ENCODE assay signal across 8 mouse cellular contexts in the genomic region with DNA sequence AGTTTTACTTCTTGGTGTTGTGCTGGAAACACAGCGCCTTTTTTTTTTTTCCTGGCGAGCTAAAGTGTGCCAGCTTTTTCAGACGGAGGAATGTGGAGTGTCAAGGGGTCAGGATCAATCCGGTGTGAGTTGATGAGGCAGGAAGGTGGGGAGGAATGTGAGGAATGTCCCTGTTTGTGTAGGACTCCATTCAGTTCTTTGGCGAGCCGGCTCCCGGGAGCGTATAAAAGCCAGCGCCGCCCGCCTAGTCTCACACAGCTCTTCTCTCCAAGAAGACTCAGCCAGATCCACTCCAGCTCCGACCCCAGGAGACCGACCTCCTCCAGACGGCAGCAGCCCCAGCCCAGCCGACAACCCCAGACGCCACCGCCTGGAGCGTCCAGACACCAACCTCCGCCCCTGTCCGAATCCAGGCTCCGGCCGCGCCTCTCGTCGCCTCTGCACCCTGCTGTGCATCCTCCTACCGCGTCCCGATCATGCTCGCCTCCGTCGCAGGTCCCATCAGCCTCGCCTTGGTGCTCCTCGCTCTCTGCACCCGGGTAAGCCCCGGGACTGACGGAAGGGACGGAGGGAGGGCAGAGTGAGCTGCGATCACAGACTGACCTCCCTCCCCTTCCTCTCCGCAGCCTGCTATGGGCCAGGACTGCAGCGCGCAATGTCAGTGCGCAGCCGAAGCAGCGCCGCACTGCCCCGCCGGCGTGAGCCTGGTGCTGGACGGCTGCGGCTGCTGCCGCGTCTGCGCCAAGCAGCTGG. TPM values are rescaled to one million over a fixed set of nuclear protein-coding genes. Genes with fewer than 3 reads are reported as not detected.
DNase-seq lines count a peak whose midpoint lies in the region; ATAC-seq and TF ChIP-seq lines count a peak whose summit lies in the region.

A gene (plus strand): TSS at position 193 of the 753 bp plus-strand sequence.

- WGBS in hindbrain, embryonic 14.5 days: under 1% methylated on average over 53 of the region's 53 CpGs

- H3K36me3 ChIP-seq in hindbrain, embryonic 14.5 days (replicated peaks; ENCODE audit: control insufficient read depth, insufficient read depth): no peaks in the 10 kb centered on the region

- peak; percentile 67 to 87 for DNase-seq in adrenal gland, adult (ENCODE audit: inconsistent age in 2 of 2, low spot score in 1 of 2)
- peak; percentile 35 to 40 for DNase-seq in cerebellum, postnatal 4 days (ENCODE audit: low spot score in 2 of 2)
- DNase-seq in gastrocnemius, adult 2 months: peak; percentile 91
- DNase-seq in hindbrain, embryonic 14.5 days (ENCODE audit: low spot score): peak; percentile 66
- DNase-seq in left cerebral cortex, adult 11 months (ENCODE audit: low spot score): peak; percentile 7
- DNase-seq in lung, postnatal 25 days (ENCODE audit: low spot score): peak; percentile 91
- DNase-seq in right cerebral cortex, adult 18-20 months: peak; percentile 24
- DNase-seq in c-Kit-positive CD71-positive TER-119-positive erythroid progenitor cells, embryonic 14.5 days (ENCODE audit: low spot score): no peak

- H3K4me1 ChIP-seq in hindbrain, embryonic 14.5 days (replicated peaks; ENCODE audit: control insufficient read depth, insufficient read depth, low read length): no peaks in the 10 kb centered on the region; the same call in 1 of the 2 replicates

- H3K9me3 ChIP-seq in hindbrain, embryonic 14.5 days (ENCODE audit: control insufficient read depth, low read length): no peaks in the 10 kb centered on the region

- H3K4me3 ChIP-seq in gastrocnemius, adult 2 months: peak within 1 kb of the TSS; percentile 83
- peak within 1 kb of the TSS; percentile 50 for H3K4me3 ChIP-seq in hindbrain, embryonic 14.5 days (replicated peaks; ENCODE audit: low read length)

- peak within 1 kb of the TSS; percentile 64 for H3K9ac ChIP-seq in hindbrain, embryonic 14.5 days

- intact Hi-C loops in gastrocnemius, adult 2 months (cut with DNase I): loop anchor here (10.0 kb wide), 1 partner anchor 281 kb away; no protein-coding TSS in a partner anchor

- H3K27ac ChIP-seq in gastrocnemius, adult 2 months: peak within 1 kb of the TSS; percentile 85
- H3K27ac ChIP-seq in hindbrain, embryonic 14.5 days: peak within 1 kb of the TSS; percentile 57

- H3K27me3 ChIP-seq in hindbrain, embryonic 14.5 days (ENCODE audit: control insufficient read depth, insufficient read depth, low read length): no peaks in the 10 kb centered on the region

- H3K4me2 ChIP-seq in hindbrain, embryonic 14.5 days (replicated peaks): peak within 1 kb of the TSS; percentile 56

- peak; percentile 92 for ATAC-seq in hindbrain, embryonic 14.5 days (ENCODE audit: low FRiP score)

- peak; percentile 7; the same call in 1 of the 2 replicates for TF ChIP-seq CTCF in gastrocnemius, adult 2 months (IDR thresholded peaks at IDR 0.05)

RNA-seq across cellular contexts. Expression of the gene that starts here (rescaled TPM):
- total RNA-seq in gastrocnemius, adult 2 months (2021): 10 to 100 TPM; 14.6 to 65.9 TPM
- polyA plus RNA-seq in hindbrain, embryonic 14.5 days (2014; fragmentation: Nextera tagmentation; extraction: Ambion mirVana): 1.4 and 3.3 TPM in 2 replicates
